Mouse (Mus musculus): ENCODE data around the gene Il13. TPM values are rescaled to one million over a fixed set of nuclear protein-coding genes. Genes with fewer than 3 reads are reported as not detected.

Il13 gene
- total and polyA plus RNA-seq, 3 experiments: 2.8 to 4.8 (median 3.6) TPM

GRCm38 (mm10) chr11:53588279-53588678, 46.2 kb downstream of the Il13 start (continued):
- TF ChIP-seq MXI1 (IDR thresholded peaks at IDR 0.05; ENCODE audit: low read depth, low read length): peak; percentile 28; the same call in 1 of the 2 replicates
- TF ChIP-seq ZMIZ1 (IDR thresholded peaks at IDR 0.05; ENCODE audit: low read depth, low read length): no peak
- TF ChIP-seq PAX5 (IDR thresholded peaks at IDR 0.05; ENCODE audit: low read length): no peak
- TF ChIP-seq USF1 (IDR thresholded peaks at IDR 0.05; ENCODE audit: low read depth, low read length): no peak
- TF ChIP-seq CTCF (conservative IDR thresholded peaks at IDR 0.05 in 1 of 2, IDR thresholded peaks at IDR 0.05 in 1 of 2; ENCODE audit: low read depth in 2 of 2, low read length in 2 of 2): no peak
- TF ChIP-seq E2F4 (IDR thresholded peaks at IDR 0.05; ENCODE audit: insufficient replicate concordance, low read depth, low read length): no peak
- TF ChIP-seq POLR2A (IDR thresholded peaks at IDR 0.05; ENCODE audit: low read depth, low read length): no peak
- peak; percentile 52; the same call in 1 of the 2 replicates for TF ChIP-seq JUN (IDR thresholded peaks at IDR 0.05; ENCODE audit: insufficient read depth, low read depth, low read length)
- TF ChIP-seq POLR2AphosphoS2 (IDR thresholded peaks at IDR 0.05; ENCODE audit: low read depth, low read length): no peak

- dilution Hi-C loops (cut with MboI; ENCODE audit: extremely low pct_ligation_motif_present, extremely low pct_unique_long_range_greater_than_20kb, low sequenced_read_pairs): no loop called here
- Histone ChIP-seq H3K4me2 (ENCODE audit: insufficient read depth, low read depth, poor library complexity, severe bottlenecking) (no peak overlapping the region), H3K79me2 (replicated peaks; ENCODE audit: control insufficient read depth, extremely low read depth, insufficient read depth, poor library complexity, severe bottlenecking) (no peaks in the 10 kb centered on the region), H3K9me3 (replicated peaks; ENCODE audit: low read length) (peaks cover 3% of the 10 kb centered on the region), H3K27me3 (replicated peaks) (no peaks in the 10 kb centered on the region), H3K4me3 (replicated peaks in 1 of 3; ENCODE audit: low read depth in 2 of 3, low read length in 2 of 3, poor library complexity in 1 of 3) (no peak overlapping the region), H3K27ac (ENCODE audit: insufficient read depth, low read depth) (no peak overlapping the region), H3K36me3 (replicated peaks in 1 of 2; ENCODE audit: control insufficient read depth in 1 of 2, insufficient read depth in 1 of 2, low read length in 1 of 2) (peaks cover 17 to 47% of the 10 kb centered on the region in 2 experiments), H3K9ac (ENCODE audit: insufficient read depth, low read depth) (no peak overlapping the region), H3K4me1 (ENCODE audit: control insufficient read depth in 1 of 2, insufficient read depth in 2 of 2) (peaks cover 20 to 70% of the 10 kb centered on the region in 2 experiments)
- TF ChIP-seq MAFK (IDR thresholded peaks at IDR 0.05; ENCODE audit: insufficient replicate concordance, low read length) (peak; percentile 84), EP300 (IDR thresholded peaks at IDR 0.05; ENCODE audit: low read length) (no peak)
- in situ Hi-C loops (cut with MboI; ENCODE audit: low pct_ligation_motif_present, low pct_unique_long_range_greater_than_20kb, low sequenced_read_pairs): loop anchor here (5.0 kb wide), 2 partner anchors 37 to 152 kb away; no protein-coding TSS in a partner anchor
- no peak for DNase-seq (ENCODE audit: extremely low read depth)
Observed at GRCm38 (mm10) chr11:53585510-53585909, 49.0 kb downstream of the Il13 start.

GRCm38 (mm10) chr11:53584849-53585248, 49.7 kb downstream of the Il13 start:
- Histone ChIP-seq H3K9ac (ENCODE audit: insufficient read depth, low read depth) (no peak overlapping the region), H3K4me2 (ENCODE audit: insufficient read depth, low read depth, poor library complexity, severe bottlenecking) (no peak overlapping the region), H3K4me1 (ENCODE audit: control insufficient read depth in 1 of 2, insufficient read depth in 2 of 2) (peaks cover 20 to 64% of the 10 kb centered on the region in 2 experiments), H3K4me3 (replicated peaks in 1 of 3; ENCODE audit: low read depth in 2 of 3, low read length in 2 of 3, poor library complexity in 1 of 3) (no peak overlapping the region), H3K79me2 (replicated peaks; ENCODE audit: control insufficient read depth, extremely low read depth, insufficient read depth, poor library complexity, severe bottlenecking) (no peaks in the 10 kb centered on the region), H3K9me3 (replicated peaks; ENCODE audit: low read length) (peaks cover 3% of the 10 kb centered on the region), H3K27ac (ENCODE audit: insufficient read depth, low read depth) (no peak overlapping the region), H3K36me3 (replicated peaks in 1 of 2; ENCODE audit: control insufficient read depth in 1 of 2, insufficient read depth in 1 of 2, low read length in 1 of 2) (peaks cover 19 to 49% of the 10 kb centered on the region in 2 experiments), H3K27me3 (replicated peaks) (no peaks in the 10 kb centered on the region)
- in situ Hi-C loops (cut with MboI; ENCODE audit: low pct_ligation_motif_present, low pct_unique_long_range_greater_than_20kb, low sequenced_read_pairs): loop anchor here (5.0 kb wide), 2 partner anchors 37 to 152 kb away; no protein-coding TSS in a partner anchor
- peak; percentile 74 for DNase-seq (ENCODE audit: extremely low read depth)
- dilution Hi-C loops (cut with MboI; ENCODE audit: extremely low pct_ligation_motif_present, extremely low pct_unique_long_range_greater_than_20kb, low sequenced_read_pairs): no loop called here
- TF ChIP-seq MAX (IDR thresholded peaks at IDR 0.05; ENCODE audit: low read length) (peak; percentile 93), RCOR1 (conservative IDR thresholded peaks at IDR 0.05; ENCODE audit: low read depth, low read length) (no peak), KAT2A (IDR thresholded peaks at IDR 0.05; ENCODE audit: insufficient replicate concordance, low read length) (no peak), GABPA (IDR thresholded peaks at IDR 0.05; ENCODE audit: insufficient replicate concordance, low read depth, low read length) (no peak), SMC3 (IDR thresholded peaks at IDR 0.05; ENCODE audit: low read depth, low read length) (peak; percentile 98), ZMIZ1 (IDR thresholded peaks at IDR 0.05; ENCODE audit: low read depth, low read length) (no peak), ZC3H11A (IDR thresholded peaks at IDR 0.05; ENCODE audit: low read depth, low read length) (peak; percentile 93), MAZ (IDR thresholded peaks at IDR 0.05; ENCODE audit: low read depth, low read length) (0 out of 2 replicates have a peak, but pooled peaks have one; percentile 23), TCF12 (IDR thresholded peaks at IDR 0.05; ENCODE audit: low read depth, low read length) (no peak), CHD1 (IDR thresholded peaks at IDR 0.05; ENCODE audit: low read depth, low read length) (no peak), POLR2A (IDR thresholded peaks at IDR 0.05; ENCODE audit: low read depth, low read length) (no peak), POLR2AphosphoS2 (IDR thresholded peaks at IDR 0.05; ENCODE audit: low read depth, low read length) (no peak), E2F4 (IDR thresholded peaks at IDR 0.05; ENCODE audit: insufficient replicate concordance, low read depth, low read length) (no peak), USF1 (IDR thresholded peaks at IDR 0.05; ENCODE audit: low read depth, low read length) (no peak), NELFE (IDR thresholded peaks at IDR 0.05; ENCODE audit: low read depth, low read length) (peak; percentile 29; the same call in 1 of the 2 replicates), ZNF384 (IDR thresholded peaks at IDR 0.05; ENCODE audit: low read depth, low read length) (peak; percentile 34; the same call in 1 of the 2 replicates), ELF1 (IDR thresholded peaks at IDR 0.05; ENCODE audit: low read depth, low read length) (no peak; the same call in 1 of the 2 replicates), MYC (IDR thresholded peaks at IDR 0.05; ENCODE audit: low read depth, low read length) (peak; percentile 95), MXI1 (IDR thresholded peaks at IDR 0.05; ENCODE audit: low read depth, low read length) (no peak), CHD2 (IDR thresholded peaks at IDR 0.05; ENCODE audit: low read length) (no peak), RAD21 (IDR thresholded peaks at IDR 0.05; ENCODE audit: low read depth, low read length) (peak; percentile 94), NRF1 (IDR thresholded peaks at IDR 0.05; ENCODE audit: low read depth, low read length) (no peak), PAX5 (IDR thresholded peaks at IDR 0.05; ENCODE audit: low read length) (no peak), EP300 (IDR thresholded peaks at IDR 0.05; ENCODE audit: low read length) (no peak), JUN (IDR thresholded peaks at IDR 0.05; ENCODE audit: insufficient read depth, low read depth, low read length) (no peak), JUND (conservative IDR thresholded peaks at IDR 0.05; ENCODE audit: low read depth, low read length) (peak; percentile 44), HCFC1 (IDR thresholded peaks at IDR 0.05; ENCODE audit: low read depth, low read length) (no peak; the same call in 1 of the 2 replicates)
